Mouse (Mus musculus) gastrocnemius, adult 8-10 months (tissue): ENCODE data around the gene Ngf. TPM values are rescaled to one million over a fixed set of nuclear protein-coding genes. Genes with fewer than 3 reads are reported as not detected.

Experiments
- DNase-seq, 2 experiments: peaks; one replicate each; pipeline ENCODE4 v3.0.0; 2022; ENCODE audit warnings: low spot score in 2 of 2
- total RNA-seq, 4 experiments: library from RNA; stranded (reverse); gene quantifications; 2 replicates each; pipeline ENCODE4 v1.2.4; 2022

Ngf gene
- total RNA-seq = under 1 TPM; 0.39 to 0.85 (median 0.68) TPM

DNA sequence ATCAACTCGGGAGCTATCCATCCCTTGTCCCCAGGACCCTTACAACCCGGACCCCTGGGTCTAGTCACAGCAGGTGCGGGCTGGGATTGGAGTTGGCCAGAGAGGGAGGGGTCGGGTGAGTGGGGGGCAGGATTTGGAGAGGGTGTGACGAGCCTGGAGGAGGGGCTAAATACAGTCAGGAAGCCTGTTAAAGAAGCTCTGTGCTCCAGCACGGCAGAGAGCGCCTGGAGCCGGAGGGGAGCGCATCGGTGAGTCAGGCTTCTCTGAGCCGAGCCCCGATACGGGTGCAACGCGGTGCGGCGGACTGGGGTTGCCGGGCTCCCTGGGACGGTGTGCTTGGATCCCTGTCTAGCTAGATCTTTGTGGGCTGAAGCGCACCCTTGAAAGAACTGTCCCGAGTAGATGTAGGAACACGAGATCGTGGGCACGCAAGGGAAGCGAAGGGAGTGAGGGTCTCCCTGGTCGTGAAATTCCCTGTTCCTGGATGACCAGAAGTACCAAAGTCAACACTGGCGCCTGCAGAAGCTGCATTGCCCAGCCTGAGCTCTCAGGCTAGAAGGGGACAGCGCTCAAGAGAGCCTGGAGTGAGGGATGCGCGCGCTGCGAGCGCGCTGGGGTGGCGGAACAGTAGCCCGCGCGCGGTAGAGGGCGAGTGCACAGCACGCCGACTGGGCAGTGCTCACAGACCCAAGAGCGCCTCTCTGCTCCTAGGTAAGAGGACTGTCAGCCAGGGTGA, at the start of gene Ngf:
TSS of gene Ngf (plus strand) at position 207 of the 736 bp plus-strand sequence.
- DNase-seq = no peak

DNA sequence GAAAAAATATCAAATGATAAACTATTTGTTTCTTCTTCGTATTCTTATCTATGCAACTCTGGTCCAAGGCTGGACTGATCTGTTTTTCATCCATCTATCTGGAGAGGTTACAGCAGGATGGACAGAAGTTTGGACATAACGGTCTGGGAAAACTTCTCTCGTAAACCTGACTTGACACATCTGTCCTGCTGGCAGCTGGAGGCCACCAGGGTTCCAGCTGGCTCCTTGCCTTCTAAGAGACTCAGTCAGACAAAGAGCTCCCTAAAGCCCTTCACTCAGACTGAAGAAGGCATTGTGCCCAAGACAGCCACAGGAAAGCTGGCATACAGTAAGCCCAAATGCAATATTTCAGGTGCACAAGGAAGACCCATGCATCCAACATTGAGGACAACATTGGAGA, 24.2 kb upstream of the Ngf start:
- peak; percentile 29 to 49 for DNase-seq

DNA sequence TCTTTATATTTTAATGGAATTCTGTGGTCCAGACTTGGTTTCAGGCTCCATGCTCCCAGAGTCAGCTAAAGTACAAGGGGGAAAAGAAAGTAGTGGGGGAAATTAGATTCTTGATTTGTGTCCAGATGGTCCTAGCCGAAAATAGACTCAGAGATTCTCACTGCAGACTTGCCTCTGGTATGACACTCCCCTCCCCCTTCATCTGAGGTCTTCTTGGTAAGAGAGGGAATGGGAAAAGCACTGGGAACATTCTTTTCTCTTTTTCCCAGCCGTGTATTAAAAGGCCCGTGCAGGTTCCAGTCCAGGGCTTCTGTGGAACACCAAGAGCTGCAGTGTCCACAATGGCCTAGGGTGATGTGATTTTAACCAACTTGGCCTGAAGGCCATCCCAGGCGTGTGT, 23.0 kb upstream of the Ngf start:
- DNase-seq = no peak

DNA sequence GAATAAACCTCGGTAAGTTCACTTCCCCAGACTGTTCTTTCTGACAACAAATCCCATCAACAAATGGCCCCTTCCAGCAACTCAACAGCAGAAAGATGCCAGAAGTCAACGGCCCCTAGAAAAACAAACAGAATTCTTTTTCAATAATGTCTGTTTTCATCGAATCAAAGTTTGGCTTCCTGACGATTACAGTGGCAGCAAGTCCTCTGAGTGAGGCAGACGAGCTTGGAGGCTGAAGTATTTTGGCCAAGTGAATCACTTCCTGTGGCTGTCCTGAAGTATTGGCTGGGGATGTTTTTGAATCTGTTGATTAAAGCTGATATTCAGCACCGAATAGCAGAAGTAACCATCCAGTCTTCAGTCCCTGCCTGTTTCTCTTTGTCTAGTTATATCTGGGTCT, 15.2 kb upstream of the Ngf start:
- no peak for DNase-seq

DNA sequence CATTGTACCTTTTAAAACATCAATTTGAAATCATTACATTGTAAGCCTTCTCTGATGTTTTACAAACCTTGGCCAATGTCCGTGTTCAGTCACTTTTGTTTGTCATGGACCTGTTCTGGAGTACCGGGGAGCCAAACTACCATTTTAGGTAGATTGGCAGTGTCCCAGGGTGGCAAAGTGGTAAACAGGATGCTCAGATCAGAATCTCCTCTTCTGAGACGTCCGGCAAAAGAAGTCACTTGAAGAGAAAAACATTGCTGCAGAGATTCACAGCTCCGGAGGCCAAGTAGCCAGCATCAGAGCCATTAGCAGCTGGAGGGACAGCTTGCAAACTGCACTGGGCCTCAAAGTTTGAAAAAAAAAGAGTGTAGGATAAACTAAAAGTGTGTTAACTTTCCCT, 9.2 kb upstream of the Ngf start:
- no peak for DNase-seq

DNA sequence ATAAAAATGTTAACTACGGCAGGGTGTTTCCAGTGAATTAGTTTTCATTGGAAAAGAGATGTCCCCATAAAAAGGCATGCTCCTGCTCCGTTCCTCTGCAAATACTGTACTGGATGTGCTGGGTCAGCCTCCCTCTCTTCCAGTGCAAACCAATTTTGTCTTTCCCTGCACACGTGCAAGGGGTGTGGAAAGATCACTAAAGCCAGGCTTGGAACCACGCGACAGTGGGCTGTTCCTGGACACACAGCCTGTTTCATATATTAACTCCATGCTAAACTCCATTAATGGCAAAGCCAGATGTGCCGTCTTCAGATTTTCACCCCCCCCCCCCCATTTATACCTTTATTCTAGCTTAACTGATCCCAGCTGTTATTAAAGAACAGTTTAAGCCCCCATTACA, 8.7 kb upstream of the Ngf start:
- DNase-seq = no peak

DNA sequence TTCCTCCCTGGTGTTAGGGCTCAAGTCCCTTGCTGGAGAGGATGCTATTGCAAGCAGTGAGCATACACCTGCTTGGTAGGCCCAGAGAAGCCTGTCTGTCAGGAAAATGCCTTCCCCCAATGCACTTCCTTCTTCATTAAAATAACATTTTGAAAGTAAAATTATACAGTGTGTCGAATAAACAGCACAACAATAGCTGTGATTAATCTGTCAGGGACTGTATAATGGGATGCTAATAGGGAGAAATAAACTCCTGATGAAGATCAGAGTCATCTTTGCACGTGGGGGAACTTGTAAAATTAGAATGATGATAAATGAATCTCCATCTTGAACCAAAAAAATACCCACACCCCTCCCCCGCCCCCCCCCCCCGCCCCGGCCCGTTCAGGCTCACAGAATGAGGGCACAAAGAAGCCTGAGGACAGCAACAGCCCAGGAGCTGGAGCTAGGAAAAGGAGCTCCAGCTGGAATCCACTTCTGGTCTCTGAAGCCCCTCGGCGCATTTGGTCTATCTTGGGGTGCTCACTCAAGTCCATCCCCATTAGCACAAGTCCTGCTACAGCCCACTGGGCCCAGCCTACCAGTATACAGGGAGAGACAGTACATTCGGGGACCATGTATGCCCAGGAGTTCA, 6.9 kb upstream of the Ngf start:
- DNase-seq = no peak

DNA sequence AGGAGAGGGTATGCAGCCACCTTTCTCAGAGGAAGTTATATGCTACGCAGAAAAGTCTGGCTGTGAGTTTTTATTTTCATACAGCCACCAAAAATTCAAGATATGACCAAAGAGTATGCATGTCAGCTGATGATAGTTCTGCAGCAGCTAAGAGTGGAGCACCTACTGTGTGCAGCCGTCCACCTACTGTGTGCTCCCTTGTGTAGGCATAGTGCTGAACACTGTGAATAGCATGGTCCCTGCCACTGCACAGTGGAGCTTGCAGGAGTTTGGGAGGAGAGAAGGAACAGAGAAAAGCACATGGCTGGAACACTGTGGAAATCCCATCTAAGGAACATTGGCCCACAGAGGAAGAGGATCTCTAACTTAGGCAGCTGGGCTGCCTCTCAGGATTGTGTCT, 6.4 kb upstream of the Ngf start:
- DNase-seq = no peak

DNA sequence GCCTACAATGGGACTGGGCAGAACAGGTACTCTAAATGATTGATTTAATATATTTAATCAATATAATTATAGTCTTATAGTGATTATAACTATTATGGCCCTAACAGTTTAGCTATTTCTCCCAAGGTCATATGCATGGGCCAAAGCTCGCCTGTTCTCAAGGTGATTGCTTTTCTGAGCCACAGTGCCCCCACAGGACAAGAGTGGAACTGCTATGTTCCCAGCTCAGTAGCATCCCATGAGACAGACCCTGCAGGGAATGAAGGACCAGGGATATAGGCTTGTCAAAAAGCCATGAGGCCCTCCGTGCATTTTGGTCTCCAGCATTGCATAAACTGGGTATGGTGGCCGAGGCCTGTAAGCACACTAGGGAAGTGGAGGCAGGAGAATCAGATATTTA, 3.1 kb upstream of the Ngf start:
- DNase-seq = peak; percentile 21 to 31

DNA sequence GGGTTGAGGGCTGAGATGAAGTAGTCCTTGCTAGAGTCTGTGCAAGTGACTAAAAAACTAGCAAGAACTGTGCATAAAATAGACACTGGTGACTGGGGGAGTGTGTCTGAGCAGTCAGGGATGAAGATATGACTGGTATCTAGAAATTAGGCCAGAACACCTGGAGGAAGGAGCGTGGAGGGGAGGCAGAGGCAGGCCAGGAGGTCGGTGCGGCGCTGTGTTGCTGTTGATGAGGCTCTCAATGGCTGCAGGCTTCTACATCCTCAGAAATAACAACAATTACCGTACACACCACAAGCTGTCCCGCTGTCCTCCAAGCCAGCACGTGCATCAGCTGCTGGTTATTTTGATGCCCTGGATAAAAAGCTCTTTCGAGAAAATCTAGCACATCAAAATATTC, 2.6 kb upstream of the Ngf start:
- no peak for DNase-seq

DNA sequence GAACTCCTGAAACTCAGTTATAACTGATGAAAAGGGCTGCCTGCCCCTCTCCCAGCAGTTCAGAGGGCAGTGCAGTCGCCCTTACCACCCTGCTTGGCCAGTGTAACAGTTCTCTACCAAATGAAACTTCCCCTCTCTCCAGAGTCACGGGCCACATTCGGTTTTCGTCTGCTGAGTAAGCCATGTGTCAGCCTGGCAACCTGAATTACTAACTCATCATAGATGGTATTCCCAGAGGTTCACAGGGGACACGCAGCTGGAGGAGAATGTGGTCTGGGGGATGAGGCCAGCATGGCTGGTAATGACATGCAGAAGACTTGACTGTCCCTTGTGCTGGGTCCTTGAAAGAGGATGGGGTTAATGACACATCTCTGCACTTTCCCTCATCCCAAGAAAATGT, 1.5 kb downstream of the Ngf start:
- DNase-seq = no peak

DNA sequence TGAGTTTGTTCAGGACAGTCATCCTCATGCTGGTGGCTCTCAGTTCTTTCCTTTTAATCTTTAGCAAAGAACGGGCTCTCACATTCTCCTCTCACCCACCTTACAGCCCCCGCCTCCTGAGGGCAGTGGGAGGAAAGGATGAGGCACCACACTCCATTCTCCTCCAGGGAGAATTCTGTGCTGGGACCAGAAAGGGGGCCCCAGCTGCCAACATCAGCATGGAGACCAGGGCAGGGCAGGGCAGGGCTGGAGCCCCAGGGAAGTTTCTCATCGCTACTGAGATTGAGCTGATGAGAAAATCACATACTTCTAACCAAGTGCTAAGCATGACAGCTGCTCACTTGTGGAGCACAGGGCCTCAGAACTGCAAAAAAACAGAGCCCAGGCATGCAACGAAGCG, 2.1 kb downstream of the Ngf start:
- no peak for DNase-seq

DNA sequence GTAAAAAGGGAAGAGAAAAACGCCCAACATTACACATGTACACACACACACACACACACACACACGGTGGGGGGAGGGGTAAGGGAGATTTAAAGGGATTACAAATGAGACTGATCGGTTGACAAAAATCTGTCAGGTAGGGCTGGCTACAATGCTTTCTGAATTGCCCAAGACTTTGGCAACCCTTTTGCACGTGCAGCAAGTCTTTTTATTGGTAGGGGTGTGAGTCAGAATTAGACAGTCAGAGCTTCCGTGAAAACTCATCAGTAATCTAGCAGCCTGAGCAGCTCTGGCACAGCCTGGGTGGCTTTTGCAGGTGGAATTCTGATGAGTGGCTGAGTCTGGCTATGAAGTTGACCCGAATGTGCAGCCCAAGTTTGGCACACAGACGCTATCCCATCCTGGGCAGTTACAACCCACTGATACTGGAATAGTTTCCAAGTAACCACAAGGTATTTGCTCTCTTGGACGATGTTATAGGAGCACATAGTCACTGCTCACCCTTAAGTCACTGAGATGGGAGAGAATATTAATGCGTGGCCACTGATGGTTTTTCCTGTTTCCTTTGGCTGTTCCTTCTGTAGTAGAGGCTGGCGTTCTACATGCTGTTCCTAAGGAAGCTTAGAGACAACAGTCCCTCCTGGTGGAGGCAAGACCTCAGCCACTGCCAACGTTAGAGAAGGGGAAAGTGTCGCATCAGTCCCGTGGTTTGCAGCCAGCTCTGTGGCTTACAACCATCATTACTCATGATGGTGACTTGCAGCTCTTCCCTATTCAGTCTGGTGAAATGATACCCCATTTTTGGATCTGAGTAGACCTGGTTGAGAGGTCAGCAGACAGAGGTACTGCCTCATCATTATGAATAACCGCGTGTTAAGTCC, 4.8 kb downstream of the Ngf start:
- no peak for DNase-seq

DNA sequence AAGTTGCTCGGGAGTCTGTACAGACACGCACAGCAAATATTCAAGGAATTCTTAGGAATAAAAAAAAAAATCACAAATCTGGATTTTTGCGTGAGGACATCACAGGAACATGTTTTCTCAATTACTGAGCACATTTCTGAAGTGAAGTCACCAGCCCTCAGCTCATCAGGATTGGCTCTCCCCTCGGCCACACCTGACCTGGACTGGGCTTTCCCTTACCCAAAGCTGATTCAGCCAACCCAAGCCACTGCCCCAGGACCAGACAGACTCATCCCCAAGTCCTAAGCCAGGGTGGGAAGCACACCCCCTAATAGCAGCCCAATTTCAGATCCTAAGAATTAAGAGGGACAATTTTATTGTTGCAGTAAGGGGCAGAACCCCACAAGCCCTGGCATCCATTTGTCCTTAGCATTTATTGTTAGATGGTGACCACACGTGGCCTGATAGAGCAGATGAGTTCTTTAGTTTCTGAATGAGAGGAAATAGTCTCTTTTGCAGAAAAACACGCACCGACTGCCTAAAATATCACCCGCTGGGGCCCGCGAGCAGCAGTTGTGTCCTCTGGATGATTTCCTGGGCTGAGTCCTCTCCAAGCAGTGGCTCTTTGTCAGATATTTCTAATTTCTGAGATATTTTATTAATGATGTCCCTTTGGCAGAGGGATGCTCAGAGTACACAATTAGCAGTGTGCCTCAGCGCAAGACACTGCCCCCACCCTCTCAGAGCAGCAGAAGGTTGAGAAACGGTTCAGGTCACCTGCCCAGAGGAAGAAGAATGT, 8.4 kb downstream of the Ngf start:
- DNase-seq = no peak

DNA sequence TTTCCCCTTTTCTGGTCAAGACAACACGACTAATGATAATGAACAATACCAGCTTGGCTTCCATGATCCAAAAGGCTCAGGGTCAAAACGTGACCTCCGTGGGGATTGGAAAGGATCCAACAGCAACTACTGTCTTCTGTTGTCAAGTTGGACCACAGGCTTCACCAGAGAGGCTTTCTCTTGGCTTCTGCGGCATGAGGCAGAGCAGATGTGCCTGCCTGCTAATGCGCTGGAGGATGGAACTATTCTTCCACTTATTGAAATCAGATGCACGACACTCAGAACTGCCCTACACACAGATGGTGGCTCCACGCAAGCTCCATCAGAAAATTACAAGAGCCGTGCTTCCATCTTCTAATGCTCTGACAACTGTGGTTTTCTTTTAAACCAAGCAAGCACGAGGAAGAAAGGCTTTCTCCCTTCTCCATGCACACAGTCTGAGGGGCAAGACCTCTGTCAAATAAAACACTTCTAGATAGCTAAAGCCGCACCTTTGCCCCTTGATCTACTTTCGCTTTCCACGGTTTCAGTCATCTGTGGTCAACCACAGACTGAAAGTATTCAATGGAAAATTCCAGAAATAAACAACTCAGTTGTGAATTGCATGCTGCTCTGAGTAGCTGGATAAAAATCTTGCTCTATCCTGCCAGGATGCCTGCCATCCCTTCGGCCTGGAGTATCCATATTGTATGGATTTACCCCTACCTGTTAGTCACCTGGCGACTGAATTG, 20.8 kb downstream of the Ngf start:
- no peak for DNase-seq

DNA sequence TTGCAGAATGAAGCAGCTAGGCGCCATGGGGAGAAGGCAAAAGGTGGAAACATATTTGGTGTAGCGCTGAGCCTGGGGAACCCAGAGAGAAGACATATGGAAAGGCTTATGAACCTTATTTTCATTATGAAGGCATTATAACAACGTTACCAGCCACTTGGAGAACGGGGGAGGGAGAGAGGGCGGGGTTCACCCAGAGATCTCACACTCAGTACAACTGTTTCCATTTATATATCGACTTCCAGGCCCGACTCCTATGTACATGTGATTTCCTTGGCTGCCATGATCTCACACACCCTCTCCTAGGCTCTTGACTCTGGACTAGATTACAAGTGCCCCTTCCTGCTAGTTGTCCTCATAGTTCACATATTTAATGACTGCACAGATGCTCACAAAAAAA, 28.4 kb downstream of the Ngf start:
- DNase-seq = no peak

DNA sequence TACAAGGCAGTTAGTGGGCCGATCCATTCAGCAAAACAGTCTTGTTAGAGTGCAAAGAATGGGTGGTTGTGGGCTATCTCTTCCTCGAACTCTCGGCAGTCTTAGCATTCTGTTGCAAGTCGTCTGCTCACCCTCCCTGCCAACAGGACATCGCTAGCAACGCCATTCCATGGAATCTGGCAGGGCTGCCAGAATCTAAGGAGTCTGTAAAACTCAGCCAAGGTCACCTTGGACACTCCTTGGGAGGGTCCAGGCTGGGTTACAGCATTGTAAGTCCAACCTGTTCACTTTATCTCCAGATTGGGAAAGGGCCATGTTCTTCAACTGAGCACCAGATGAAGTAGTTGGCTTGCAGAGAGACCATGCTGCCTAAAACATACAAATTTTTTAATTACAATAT, 29.2 kb downstream of the Ngf start:
- no peak for DNase-seq

DNA sequence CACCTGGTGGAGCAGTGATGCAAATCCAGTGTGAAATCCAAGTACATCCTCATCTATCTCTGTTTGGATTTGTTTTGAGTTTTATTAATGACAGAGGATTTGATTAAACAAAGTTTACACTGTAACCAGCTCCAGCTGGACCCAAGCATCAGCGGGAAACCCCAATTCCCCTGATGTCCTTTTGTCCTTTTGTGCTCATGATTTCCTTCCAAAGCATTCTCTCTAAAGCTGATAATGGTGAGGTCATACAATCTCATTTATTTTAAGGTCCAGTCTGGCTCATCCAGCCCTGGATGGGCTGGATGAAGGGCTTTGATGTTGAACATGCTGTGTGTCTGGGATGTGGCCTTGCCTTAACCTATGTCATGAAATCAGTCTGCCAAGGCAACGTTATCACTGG, 30.3 kb downstream of the Ngf start:
- DNase-seq = no peak

DNA sequence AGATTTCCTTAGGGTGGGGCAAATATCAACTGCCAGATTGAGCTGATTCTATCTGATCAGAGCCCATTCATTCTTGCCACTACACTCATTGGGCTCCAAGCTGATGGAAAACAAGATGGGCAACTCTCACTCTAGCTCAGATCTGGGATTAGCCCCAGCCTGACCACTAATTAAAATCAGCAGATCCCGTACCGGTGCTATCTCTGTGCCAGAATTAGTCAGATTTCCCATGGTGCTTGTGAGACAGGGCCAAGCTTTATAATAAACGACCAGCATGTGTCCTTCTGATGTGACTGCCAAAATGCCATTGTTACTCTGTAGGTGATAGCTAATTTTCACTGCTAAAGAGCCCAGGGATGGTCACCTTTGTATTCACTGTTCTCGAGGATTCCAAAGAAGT, 31.5 kb downstream of the Ngf start:
- DNase-seq = no peak

DNA sequence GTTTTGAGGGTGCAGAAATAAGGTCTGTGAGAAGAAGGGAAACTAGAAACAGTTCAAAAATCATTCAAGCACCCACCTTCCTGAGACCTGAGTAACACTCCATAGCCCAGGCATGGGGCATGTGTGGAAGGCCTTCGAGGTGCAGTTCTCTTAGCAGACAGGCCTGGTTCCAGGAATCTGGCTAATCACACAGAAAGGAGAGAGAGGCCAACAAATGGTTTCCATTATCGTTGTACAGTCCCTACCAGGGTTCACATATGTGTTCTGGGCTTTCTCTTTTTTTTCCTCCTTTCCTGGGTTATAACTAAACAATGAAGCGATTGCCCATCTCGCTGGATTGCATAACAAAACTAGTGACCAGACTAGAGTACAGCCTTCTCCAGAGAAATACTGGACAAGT, 35.4 kb downstream of the Ngf start:
- no peak for DNase-seq

DNA sequence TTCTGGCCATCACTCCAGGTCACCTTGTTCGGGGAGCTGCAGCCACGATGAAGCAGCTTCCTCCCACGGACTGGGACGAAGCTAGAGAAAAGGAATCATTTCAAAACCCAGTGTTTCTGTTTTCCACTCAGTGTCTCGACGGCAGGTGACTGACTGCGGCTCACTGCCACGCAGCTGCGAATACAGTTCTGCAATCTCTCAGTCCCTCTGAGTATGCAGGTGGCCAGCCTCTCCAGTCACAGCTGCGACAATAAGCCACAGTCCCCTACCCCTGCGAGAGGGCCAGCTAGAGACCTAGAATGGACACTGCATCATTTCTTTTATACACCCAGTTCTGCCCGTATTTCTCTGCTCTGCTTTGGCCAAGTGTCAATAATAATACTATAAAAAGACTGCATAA, 36.3 kb downstream of the Ngf start:
- no peak for DNase-seq
